In the genomic region with DNA sequence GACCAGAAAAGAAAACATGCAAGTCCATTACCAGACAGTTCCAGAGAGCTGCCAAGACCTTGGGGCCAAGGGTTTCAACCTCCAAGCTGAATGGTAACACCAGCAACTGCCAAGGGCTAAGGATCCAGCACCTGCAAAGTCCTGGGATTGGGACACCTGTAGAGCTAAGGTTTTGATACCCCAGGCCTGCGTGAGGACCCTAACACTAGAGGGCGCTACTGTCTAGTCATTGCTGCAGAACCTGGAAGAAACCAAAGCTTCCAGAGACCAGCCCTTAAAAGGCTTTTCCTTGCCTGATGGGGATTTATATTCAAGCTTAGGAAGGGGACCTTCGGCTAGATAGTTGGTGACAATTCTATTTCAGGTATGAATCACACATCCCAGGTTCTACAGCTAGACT, we compare ENCODE assay signal across 10 mouse cellular contexts.
DNase-seq lines count a peak whose midpoint lies in the region; ATAC-seq and TF ChIP-seq lines count a peak whose summit lies in the region.
"Had no signal": no experiment of that assay in that cellular context is flagged by ENCODE, and none has a peak within 500 bp of the region (broad histone marks: within the 10 kb centered on the region; RNA-seq: fewer than 3 reads in every experiment).

No protein-coding gene starts in this region.

- TF ChIP-seq CTCF in intestine, postnatal 0 days (IDR thresholded peaks at IDR 0.05; ENCODE audit: low read depth), result peak; percentile 55

- 64% methylated on average over 3 of the region's 3 CpGs for WGBS in intestine, postnatal 0 days
- WGBS in intestine, embryonic 15.5 days, result 69% methylated on average over 3 of the region's 3 CpGs
- 67% methylated on average over 3 of the region's 3 CpGs for WGBS in neural tube, embryonic 15.5 days

- ATAC-seq in intestine, postnatal 0 days, result no peak
- no peak for ATAC-seq in intestine, embryonic 15.5 days
- ATAC-seq in neural tube, embryonic 15.5 days (ENCODE audit: low FRiP score), result no peak
- no peak for ATAC-seq in erythroblast, adult 5-6 weeks (replicated peaks; ENCODE audit: low FRiP score, poor library complexity, severe bottlenecking)

- no peaks in the 10 kb centered on the region for H3K4me1 ChIP-seq in intestine, postnatal 0 days (replicated peaks; ENCODE audit: control insufficient read depth, insufficient read depth, low read length)
- no peaks in the 10 kb centered on the region for H3K4me1 ChIP-seq in intestine, embryonic 15.5 days (replicated peaks)
- H3K4me1 ChIP-seq in neural tube, embryonic 15.5 days, result no peaks in the 10 kb centered on the region

- DNase-seq in 3T3-L1 (ENCODE audit: low read depth, low spot score) (peak; percentile 10), R1 (ENCODE audit: low read depth, low spot score) (peak; percentile 67)
- peak; percentile 36 for DNase-seq in kidney, postnatal 10 days
- DNase-seq in right cerebral cortex, postnatal 36 days (ENCODE audit: low spot score in 2 of 2), result no peak
- DNase-seq: spleen, adult 18-20 months had no signal

- no peak overlapping the region for H3K27ac ChIP-seq in intestine, postnatal 0 days (ENCODE audit: low read depth, low read length)
- no peak overlapping the region for H3K27ac ChIP-seq in intestine, embryonic 15.5 days
- H3K27ac ChIP-seq in neural tube, embryonic 15.5 days (replicated peaks), result no peak overlapping the region
- H3K27ac ChIP-seq: hindbrain, embryonic 10.5 days had no signal

- H3K9ac ChIP-seq in intestine, postnatal 0 days (ENCODE audit: low read depth, low read length), result no peak overlapping the region
- no peak overlapping the region for H3K9ac ChIP-seq in intestine, embryonic 15.5 days
- no peak overlapping the region for H3K9ac ChIP-seq in neural tube, embryonic 15.5 days (replicated peaks)

- H3K36me3 ChIP-seq in intestine, postnatal 0 days (ENCODE audit: control insufficient read depth, insufficient read depth), result no peaks in the 10 kb centered on the region
- no peaks in the 10 kb centered on the region for H3K36me3 ChIP-seq in intestine, embryonic 15.5 days
- H3K36me3 ChIP-seq in neural tube, embryonic 15.5 days, result no peaks in the 10 kb centered on the region
- H3K36me3 ChIP-seq: hindbrain, embryonic 10.5 days had no signal

- no peaks in the 10 kb centered on the region for H3K27me3 ChIP-seq in intestine, postnatal 0 days (replicated peaks; ENCODE audit: control insufficient read depth, insufficient read depth, low read length)
- H3K27me3 ChIP-seq in intestine, embryonic 15.5 days (replicated peaks), result no peaks in the 10 kb centered on the region
- no peaks in the 10 kb centered on the region for H3K27me3 ChIP-seq in neural tube, embryonic 15.5 days (replicated peaks)

- H3K4me2 ChIP-seq in intestine, postnatal 0 days (replicated peaks; ENCODE audit: low read depth), result no peak overlapping the region
- no peak overlapping the region for H3K4me2 ChIP-seq in intestine, embryonic 15.5 days (replicated peaks)
- H3K4me2 ChIP-seq in neural tube, embryonic 15.5 days, result no peak overlapping the region

- no peak overlapping the region for H3K4me3 ChIP-seq in intestine, postnatal 0 days (ENCODE audit: low read depth, low read length)
- no peak overlapping the region for H3K4me3 ChIP-seq in intestine, embryonic 15.5 days (replicated peaks)
- H3K4me3 ChIP-seq in neural tube, embryonic 15.5 days (replicated peaks), result no peak overlapping the region
- H3K4me3 ChIP-seq: hindbrain, embryonic 10.5 days had no signal

- H3K9me3 ChIP-seq in intestine, postnatal 0 days (ENCODE audit: control insufficient read depth), result no peaks in the 10 kb centered on the region
- no peaks in the 10 kb centered on the region for H3K9me3 ChIP-seq in intestine, embryonic 15.5 days
- H3K9me3 ChIP-seq in neural tube, embryonic 15.5 days (replicated peaks), result no peaks in the 10 kb centered on the region
- H3K9me3 ChIP-seq: hindbrain, embryonic 10.5 days had no signal

Comparison
In these comparisons a context has a peak if more than half of its experiments do, and no peak if none do; other contexts are left out.
1. DNase-seq: peak in 3T3-L1 (single experiment), R1 (single experiment) and kidney, postnatal 10 days (single experiment); none in right cerebral cortex, postnatal 36 days (0 of 2).